Mouse (Mus musculus) bone marrow, adult 2 months (tissue): Measurements from ENCODE around the gene Camkk2.

Experiments
- CTCF ChIP-seq: fragments of 200-500 bp; IDR thresholded peaks from 2 replicates; pipeline ENCODE4 v1.5.1; 2011; ENCODE audit warnings: low read length, control low read depth; ENCODE audit not compliant: control insufficient read depth, insufficient read depth
- POLR2A ChIP-seq: fragments of 200-500 bp; IDR thresholded peaks from 2 replicates; pipeline ENCODE4 v1.6.1; 2011; ENCODE audit warnings: low read depth, mild to moderate bottlenecking, control low read depth, low read length, borderline replicate concordance; ENCODE audit not compliant: control insufficient read depth

DNA sequence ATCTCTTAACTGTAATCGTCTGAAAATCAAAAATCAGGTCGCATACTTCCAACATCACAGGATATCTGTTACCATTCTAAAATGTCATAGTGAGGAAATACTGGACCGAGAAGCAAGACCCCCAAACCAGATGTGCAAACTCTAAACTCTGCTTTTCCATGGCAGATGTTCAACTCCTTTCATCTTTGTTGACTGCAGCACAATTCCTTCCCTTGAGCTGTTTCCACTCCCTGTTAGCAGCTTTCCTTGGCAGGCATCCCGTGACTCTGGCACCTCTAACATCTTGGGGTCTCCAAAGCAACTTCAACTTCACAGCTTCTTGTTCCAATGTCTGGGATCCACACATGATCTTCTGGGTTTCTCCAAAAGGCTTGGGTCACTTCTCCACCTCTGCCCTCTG is 91.8 kb downstream of the Camkk2 start:
- TF ChIP-seq CTCF: no peak
- TF ChIP-seq POLR2A: no peak
